Mouse (Mus musculus) midbrain, embryonic 13.5 days (tissue): Measurements from ENCODE around the gene Irx5. TPM values are rescaled to one million over a fixed set of nuclear protein-coding genes. Genes with fewer than 3 reads are reported as not detected.
A peak's percentile ranks its signal among the peaks of the same experiment; 100 is the strongest.

Source experiments
- ATAC-seq: fragments of 200-750 bp; cut with Nextera tagmentation; 2 replicates; pipeline ENCODE4 v1.8.0; 2017; ENCODE audit warnings: mild to moderate bottlenecking, moderate TSS enrichment, moderate library complexity
- H3K27ac ChIP-seq: fragments of 300-500 bp; sonication (generic); 2 replicates; pipeline ENCODE4 v1.5.1; 2015; ENCODE audit warnings: inconsistent platforms, mild to moderate bottlenecking, moderate library complexity
- H3K27me3 ChIP-seq: fragments of 300-500 bp; sonication (generic); 2 replicates; pipeline ENCODE4 v1.6.1; 2015; ENCODE audit warnings: mild to moderate bottlenecking, inconsistent platforms
- H3K36me3 ChIP-seq: fragments of 300-500 bp; sonication (generic); 2 replicates; pipeline ENCODE4 v1.6.1; 2015; ENCODE audit warnings: mild to moderate bottlenecking, inconsistent platforms
- H3K4me1 ChIP-seq: fragments of 300-500 bp; sonication (generic); replicated peaks from 2 replicates; pipeline ENCODE4 v1.6.1; 2015; ENCODE audit warnings: inconsistent platforms
- H3K4me2 ChIP-seq: fragments of 300-500 bp; sonication (generic); replicated peaks from 2 replicates; pipeline ENCODE4 v1.6.1; 2015; ENCODE audit warnings: moderate library complexity, mild to moderate bottlenecking, inconsistent platforms
- H3K4me3 ChIP-seq: fragments of 300-500 bp; sonication (generic); replicated peaks from 2 replicates; pipeline ENCODE4 v1.5.1; 2015; ENCODE audit warnings: mild to moderate bottlenecking, inconsistent platforms
- H3K9ac ChIP-seq: fragments of 300-500 bp; sonication (generic); replicated peaks from 2 replicates; pipeline ENCODE4 v1.6.1; 2015; ENCODE audit warnings: mild to moderate bottlenecking, inconsistent platforms
- H3K9me3 ChIP-seq: fragments of 300-500 bp; sonication (generic); 2 replicates; pipeline ENCODE4 v1.6.1; 2016; ENCODE audit warnings: mild to moderate bottlenecking, inconsistent platforms
- WGBS: fragments of 180-500 bp; shearing (Covaris S2); methylation state at CpG from one replicate; pipeline ENCODE4 v1.1.7; 2015; 5-methylcytosine and 5-hydroxymethylcytosine counted together
- polyA plus RNA-seq: library from polyadenylated mRNA; unstranded; fragments of >200 nt; fragmentation: Nextera tagmentation; extraction: Ambion mirVana; gene quantifications from 2 replicates; pipeline ENCODE4 v1.2.1, GENCODE M21; 2015

The Irx5 gene
- polyA plus RNA-seq, 1 experiment from 2014 or later: 30.6 TPM

- peaks cover 66% of the 10 kb centered on the region for H3K4me1 ChIP-seq
- peak overlapping the region; percentile 83 for H3K4me3 ChIP-seq
- no peaks in the 10 kb centered on the region for H3K36me3 ChIP-seq
- no peaks in the 10 kb centered on the region for H3K9me3 ChIP-seq
- peak overlapping the region; percentile 81 for H3K4me2 ChIP-seq
- peak overlapping the region; percentile 73 for H3K9ac ChIP-seq
- ATAC-seq: no peak
- peak overlapping the region; percentile 26; the same call in 1 of the 2 replicates for H3K27ac ChIP-seq
- 5% methylated on average over 6 of the region's 6 CpGs for WGBS
- H3K27me3 ChIP-seq: 0 out of 2 replicates have a peak, but pooled peaks cover 15% of the 10 kb centered on the region
Measured at GRCm38 (mm10) chr8:92353405-92353804, 4.0 kb upstream of the Irx5 start.

- Histone ChIP-seq H3K36me3 (0 out of 2 replicates have a peak, but pooled peaks cover 1% of the 10 kb centered on the region), H3K4me1 (peaks cover 67% of the 10 kb centered on the region), H3K9ac (peak overlapping the region; percentile 73), H3K9me3 (no peaks in the 10 kb centered on the region), H3K4me2 (peak overlapping the region; percentile 81), H3K27ac (peak overlapping the region; percentile 99), H3K4me3 (peak overlapping the region; percentile 83), H3K27me3 (0 out of 2 replicates have a peak, but pooled peaks cover 15% of the 10 kb centered on the region)
- ATAC-seq: no peak
- 1% methylated on average over 22 of the region's 22 CpGs for WGBS
Measured at GRCm38 (mm10) chr8:92354536-92355482, 2.6 kb upstream of the Irx5 start.

GRCm38 (mm10) chr8:92355701-92356612 is 1.5 kb upstream of the Irx5 start:
- peak; percentile 94 for ATAC-seq
- Histone ChIP-seq H3K27me3 (0 out of 2 replicates have a peak, but pooled peaks cover 8% of the 10 kb centered on the region), H3K9ac (peak overlapping the region; percentile 99), H3K4me3 (peak overlapping the region; percentile 83), H3K9me3 (no peaks in the 10 kb centered on the region), H3K4me2 (peak overlapping the region; percentile 81), H3K36me3 (peaks cover 9% of the 10 kb centered on the region), H3K27ac (peak overlapping the region; percentile 99), H3K4me1 (peaks cover 69% of the 10 kb centered on the region)
- WGBS: under 1% methylated on average over 91 of the region's 93 CpGs

GRCm38 (mm10) chr8:92356613-92357375 is 631 bp upstream of the Irx5 start:
- Histone ChIP-seq H3K27me3 (peaks cover 11% of the 10 kb centered on the region; the same call in 1 of the 2 replicates), H3K9me3 (no peaks in the 10 kb centered on the region), H3K9ac (peak overlapping the region; percentile 99), H3K4me2 (peak overlapping the region; percentile 81), H3K4me3 (peak overlapping the region; percentile 83), H3K4me1 (peaks cover 65% of the 10 kb centered on the region), H3K36me3 (peaks cover 9% of the 10 kb centered on the region), H3K27ac (peak overlapping the region; percentile 99)
- under 1% methylated on average over 40 of the region's 40 CpGs for WGBS
- ATAC-seq: no peak; the same call in 1 of the 2 replicates

GRCm38 (mm10) chr8:92358141-92358999 is 945 bp downstream of the Irx5 start:
- H3K27ac ChIP-seq: peak overlapping the region; percentile 99
- peaks cover 64% of the 10 kb centered on the region for H3K4me1 ChIP-seq
- peaks cover 11% of the 10 kb centered on the region; the same call in 1 of the 2 replicates for H3K27me3 ChIP-seq
- peak overlapping the region; percentile 83 for H3K4me3 ChIP-seq
- peak overlapping the region; percentile 81 for H3K4me2 ChIP-seq
- WGBS: under 1% methylated on average over 79 of the region's 80 CpGs
- peak overlapping the region; percentile 99 for H3K9ac ChIP-seq
- peak; percentile 2; the same call in 1 of the 2 replicates for ATAC-seq
- peaks cover 9% of the 10 kb centered on the region for H3K36me3 ChIP-seq
- H3K9me3 ChIP-seq: no peaks in the 10 kb centered on the region

- Histone ChIP-seq H3K27me3 (peaks cover 17% of the 10 kb centered on the region), H3K4me3 (peak overlapping the region; percentile 83), H3K36me3 (peaks cover 9% of the 10 kb centered on the region), H3K4me1 (peaks cover 64% of the 10 kb centered on the region), H3K9me3 (no peaks in the 10 kb centered on the region), H3K4me2 (peak overlapping the region; percentile 81), H3K9ac (peak overlapping the region; percentile 99), H3K27ac (peak overlapping the region; percentile 99)
- WGBS: under 1% methylated on average over 35 of the region's 35 CpGs
- no peak for ATAC-seq
Measured at GRCm38 (mm10) chr8:92359000-92359832, 1.8 kb downstream of the Irx5 start.

- ATAC-seq: no peak
- under 1% methylated on average over 21 of the region's 21 CpGs for WGBS
- peaks cover 64% of the 10 kb centered on the region for H3K4me1 ChIP-seq
Measured at GRCm38 (mm10) chr8:92359833-92360082, 2.3 kb downstream of the Irx5 start.

GRCm38 (mm10) chr8:92360083-92360861 is 2.8 kb downstream of the Irx5 start:
- no peaks in the 10 kb centered on the region for H3K9me3 ChIP-seq
- peaks cover 65% of the 10 kb centered on the region for H3K4me1 ChIP-seq
- peak overlapping the region; percentile 99 for H3K9ac ChIP-seq
- peaks cover 9% of the 10 kb centered on the region for H3K36me3 ChIP-seq
- H3K27me3 ChIP-seq: peaks cover 21% of the 10 kb centered on the region
- peak overlapping the region; percentile 99 for H3K27ac ChIP-seq
- peak overlapping the region; percentile 83 for H3K4me3 ChIP-seq
- no peak for ATAC-seq
- H3K4me2 ChIP-seq: peak overlapping the region; percentile 81
- under 1% methylated on average over 77 of the region's 77 CpGs for WGBS

More at GRCm38 (mm10) chr8:92359833-92360082, 2.3 kb downstream of the Irx5 start:
- H3K4me2 ChIP-seq: peak overlapping the region; percentile 81
- H3K9ac ChIP-seq: peak overlapping the region; percentile 99
- peak overlapping the region; percentile 83 for H3K4me3 ChIP-seq
- peaks cover 21% of the 10 kb centered on the region for H3K27me3 ChIP-seq
- peaks cover 9% of the 10 kb centered on the region for H3K36me3 ChIP-seq
- H3K9me3 ChIP-seq: no peaks in the 10 kb centered on the region
- H3K27ac ChIP-seq: peak overlapping the region; percentile 99

GRCm38 (mm10) chr8:92361546-92362351 is 4.3 kb downstream of the Irx5 start:
- Histone ChIP-seq H3K4me3 (peak overlapping the region; percentile 46), H3K4me1 (peaks cover 74% of the 10 kb centered on the region), H3K36me3 (peaks cover 9% of the 10 kb centered on the region), H3K4me2 (peak overlapping the region; percentile 61), H3K27me3 (peaks cover 22% of the 10 kb centered on the region), H3K9ac (peak overlapping the region; percentile 71), H3K27ac (peak overlapping the region; percentile 86), H3K9me3 (no peaks in the 10 kb centered on the region)
- peak; percentile 47 for ATAC-seq
- 1% methylated on average over 25 of the region's 25 CpGs for WGBS
